8 mouse cellular contexts compared by ENCODE assay signal in genomic region chr11:69994401-69995090, GRCm38 (mm10). TPM values are rescaled to one million over a fixed set of nuclear protein-coding genes. Genes with fewer than 3 reads are reported as not detected.
A peak's percentile ranks its signal among the peaks of the same experiment; 100 is the strongest.
DNase-seq lines count a peak whose midpoint lies in the region; ATAC-seq lines count a peak whose summit lies in the region.

No protein-coding gene starts in this region.

- H3K4me3 ChIP-seq in heart, embryonic 15.5 days, result peak overlapping the region; percentile 96; the same call in 1 of the 2 replicates
- peak overlapping the region; percentile 98; the same call in 1 of the 2 replicates for H3K4me3 ChIP-seq in embryonic facial prominence, embryonic 11.5 days (ENCODE audit: low read depth, low read length)
- H3K4me3 ChIP-seq in limb, embryonic 15.5 days, result peak overlapping the region; percentile 90; the same call in 1 of the 2 replicates

- no peak overlapping the region for H3K9ac ChIP-seq in heart, embryonic 15.5 days
- no peak overlapping the region for H3K9ac ChIP-seq in embryonic facial prominence, embryonic 11.5 days (replicated peaks; ENCODE audit: low read length)
- H3K9ac ChIP-seq in limb, embryonic 15.5 days, result no peak overlapping the region

- H3K9me3 ChIP-seq in heart, embryonic 15.5 days (replicated peaks), result no peaks in the 10 kb centered on the region
- H3K9me3 ChIP-seq in embryonic facial prominence, embryonic 11.5 days (replicated peaks; ENCODE audit: control insufficient read depth, low read length), result no peaks in the 10 kb centered on the region
- no peaks in the 10 kb centered on the region for H3K9me3 ChIP-seq in limb, embryonic 15.5 days

- no peaks in the 10 kb centered on the region for H3K27me3 ChIP-seq in heart, embryonic 15.5 days
- no peaks in the 10 kb centered on the region for H3K27me3 ChIP-seq in embryonic facial prominence, embryonic 11.5 days (ENCODE audit: control insufficient read depth, insufficient read depth, low read length)
- no peaks in the 10 kb centered on the region for H3K27me3 ChIP-seq in limb, embryonic 15.5 days

- ATAC-seq in heart, embryonic 15.5 days (replicated peaks; ENCODE audit: insufficient number of reproducible peaks, insufficient read depth, low FRiP score, low read depth), result no peak
- no peak for ATAC-seq in embryonic facial prominence, embryonic 11.5 days (replicated peaks; ENCODE audit: insufficient number of reproducible peaks, low FRiP score, low TSS enrichment, low read depth)
- no peak for ATAC-seq in limb, embryonic 15.5 days (ENCODE audit: insufficient number of reproducible peaks, low FRiP score, low TSS enrichment, low read depth)

- no peak overlapping the region for H3K27ac ChIP-seq in heart, embryonic 15.5 days
- no peak overlapping the region for H3K27ac ChIP-seq in embryonic facial prominence, embryonic 11.5 days (replicated peaks; ENCODE audit: low read depth, low read length)
- no peak overlapping the region for H3K27ac ChIP-seq in limb, embryonic 15.5 days

- peaks cover 37% of the 10 kb centered on the region for H3K36me3 ChIP-seq in heart, embryonic 15.5 days
- peaks cover 11% of the 10 kb centered on the region for H3K36me3 ChIP-seq in embryonic facial prominence, embryonic 11.5 days (replicated peaks; ENCODE audit: control insufficient read depth, insufficient read depth, low read depth, low read length)
- H3K36me3 ChIP-seq in limb, embryonic 15.5 days, result peaks cover 41% of the 10 kb centered on the region

- H3K4me1 ChIP-seq in heart, embryonic 15.5 days (replicated peaks), result peaks cover 44% of the 10 kb centered on the region
- H3K4me1 ChIP-seq in embryonic facial prominence, embryonic 11.5 days (ENCODE audit: control insufficient read depth, insufficient read depth, low read length), result no peaks in the 10 kb centered on the region; the same call in none of the 2 replicates
- peaks cover 44% of the 10 kb centered on the region for H3K4me1 ChIP-seq in limb, embryonic 15.5 days

- WGBS in heart, embryonic 15.5 days, result 87% methylated on average over 11 of the region's 11 CpGs
- WGBS in embryonic facial prominence, embryonic 11.5 days, result 85% methylated on average over 11 of the region's 11 CpGs
- WGBS in limb, embryonic 15.5 days, result 79% methylated on average over 11 of the region's 11 CpGs

- H3K4me2 ChIP-seq in heart, embryonic 15.5 days, result peak overlapping the region; percentile 65
- no peak overlapping the region for H3K4me2 ChIP-seq in embryonic facial prominence, embryonic 11.5 days (ENCODE audit: low read depth, low read length)
- H3K4me2 ChIP-seq in limb, embryonic 15.5 days, result peak overlapping the region; percentile 32; the same call in 1 of the 2 replicates

- no peak for DNase-seq in heart, postnatal 4 days
- peak; percentile 71 for DNase-seq in A20 (ENCODE audit: low read depth, low spot score)
- DNase-seq in embryonic facial prominence, embryonic 11.5 days (ENCODE audit: low spot score), result no peak
- DNase-seq in urinary bladder, postnatal 36 days (ENCODE audit: low spot score in 2 of 2), result no peak
- no peak for DNase-seq in embryo, embryonic 9.5 days (ENCODE audit: extremely low spot score)
- no peak for DNase-seq in layer of hippocampus, adult 9-11 months

RNA-seq across cellular contexts. Expression of gene Phf23, which starts 1.0 kb away (rescaled TPM):
- polyA plus RNA-seq in heart, embryonic 15.5 days (2015; fragmentation: Nextera tagmentation; extraction: Ambion mirVana), result 38.4 and 42.4 TPM in 2 replicates
- 10 to 100 TPM; 25.0 to 30.3 TPM for total RNA-seq in heart, postnatal 4 days (2021)
- 57.7 and 58.0 TPM in 2 replicates for polyA plus RNA-seq in embryonic facial prominence, embryonic 11.5 days (2014; fragmentation: Nextera tagmentation; extraction: Ambion mirVana)
- 72.2 and 81.6 TPM in 2 replicates for polyA plus RNA-seq in limb, embryonic 15.5 days (2015; fragmentation: Nextera tagmentation; extraction: Ambion mirVana)

RNA-seq across cellular contexts. Expression of gene Gabarap, which starts 3.6 kb away (rescaled TPM):
- 402 and 455 TPM in 2 replicates for polyA plus RNA-seq in heart, embryonic 15.5 days (2015; fragmentation: Nextera tagmentation; extraction: Ambion mirVana)
- total RNA-seq in heart, postnatal 4 days (2021), result 100 to 1,000 TPM; 271 TPM
- polyA plus RNA-seq in embryonic facial prominence, embryonic 11.5 days (2014; fragmentation: Nextera tagmentation; extraction: Ambion mirVana), result 474 and 509 TPM in 2 replicates
- 545 and 568 TPM in 2 replicates for polyA plus RNA-seq in limb, embryonic 15.5 days (2015; fragmentation: Nextera tagmentation; extraction: Ambion mirVana)

RNA-seq across cellular contexts. Expression of gene Dvl2, which starts 5.8 kb away (rescaled TPM):
- 17.4 and 24.8 TPM in 2 replicates for polyA plus RNA-seq in heart, embryonic 15.5 days (2015; fragmentation: Nextera tagmentation; extraction: Ambion mirVana)
- 10 to 100 TPM; 13.1 to 14.0 TPM for total RNA-seq in heart, postnatal 4 days (2021)
- polyA plus RNA-seq in embryonic facial prominence, embryonic 11.5 days (2014; fragmentation: Nextera tagmentation; extraction: Ambion mirVana), result 34.9 and 35.7 TPM in 2 replicates
- 42.2 and 43.1 TPM in 2 replicates for polyA plus RNA-seq in limb, embryonic 15.5 days (2015; fragmentation: Nextera tagmentation; extraction: Ambion mirVana)

RNA-seq across cellular contexts. Expression of gene Elp5, which starts 12.2 kb away (rescaled TPM):
- polyA plus RNA-seq in heart, embryonic 15.5 days (2015; fragmentation: Nextera tagmentation; extraction: Ambion mirVana), result 97.8 and 99.6 TPM in 2 replicates
- 10 to 100 TPM; 63.1 to 64.6 TPM for total RNA-seq in heart, postnatal 4 days (2021)
- polyA plus RNA-seq in embryonic facial prominence, embryonic 11.5 days (2014; fragmentation: Nextera tagmentation; extraction: Ambion mirVana), result 156 and 157 TPM in 2 replicates
- 111 and 119 TPM in 2 replicates for polyA plus RNA-seq in limb, embryonic 15.5 days (2015; fragmentation: Nextera tagmentation; extraction: Ambion mirVana)

RNA-seq across cellular contexts. Expression of gene Ctdnep1, which starts 13.6 kb away (rescaled TPM):
- polyA plus RNA-seq in heart, embryonic 15.5 days (2015; fragmentation: Nextera tagmentation; extraction: Ambion mirVana), result 19.9 and 21.6 TPM in 2 replicates
- 100 to 1,000 TPM; 132 to 144 TPM for total RNA-seq in heart, postnatal 4 days (2021)
- polyA plus RNA-seq in embryonic facial prominence, embryonic 11.5 days (2014; fragmentation: Nextera tagmentation; extraction: Ambion mirVana), result 26.2 and 26.5 TPM in 2 replicates
- polyA plus RNA-seq in limb, embryonic 15.5 days (2015; fragmentation: Nextera tagmentation; extraction: Ambion mirVana), result 24.6 and 32.0 TPM in 2 replicates
